Mouse (Mus musculus) granulocyte monocyte progenitor cell, adult 5-6 weeks (primary cell): ENCODE data around the gene Naa35. TPM values are rescaled to one million over a fixed set of nuclear protein-coding genes. Genes with fewer than 3 reads are reported as not detected.

ENCODE experiments used
- ATAC-seq: replicated peaks from 2 replicates; pipeline ENCODE4 v1.8.0; 2016; ENCODE audit warnings: mild to moderate bottlenecking, moderate TSS enrichment, inconsistent platforms; ENCODE audit not compliant: poor library complexity, severe bottlenecking
- total RNA-seq, 2 experiments: library from RNA; stranded (forward) in 1 of 2; stranded (reverse) in 1 of 2; fragments of 200-712, 200-1000 nt in 1 of 2; fragments of >200 nt in 1 of 2; fragmentation: Nextera tagmentation in 1 of 2; gene quantifications; 2 replicates each; pipeline ENCODE4 v1.2.3; 2014 to 2017

Gene Naa35
- total RNA-seq (2014; fragmentation: Nextera tagmentation) (76.3 and 98.6 TPM in 2 replicates), total RNA-seq (2017) (29.1 and 53.0 TPM in 2 replicates)

GRCm38 (mm10) chr13:59584947-59585647 is at the start of gene Naa35, which contains the start of gene Agtpbp1:
Naa35 (plus strand) TSS chr13:59585259.
Agtpbp1 (minus strand) TSS chr13:59585227.
- peak; percentile 97 for ATAC-seq

DNA sequence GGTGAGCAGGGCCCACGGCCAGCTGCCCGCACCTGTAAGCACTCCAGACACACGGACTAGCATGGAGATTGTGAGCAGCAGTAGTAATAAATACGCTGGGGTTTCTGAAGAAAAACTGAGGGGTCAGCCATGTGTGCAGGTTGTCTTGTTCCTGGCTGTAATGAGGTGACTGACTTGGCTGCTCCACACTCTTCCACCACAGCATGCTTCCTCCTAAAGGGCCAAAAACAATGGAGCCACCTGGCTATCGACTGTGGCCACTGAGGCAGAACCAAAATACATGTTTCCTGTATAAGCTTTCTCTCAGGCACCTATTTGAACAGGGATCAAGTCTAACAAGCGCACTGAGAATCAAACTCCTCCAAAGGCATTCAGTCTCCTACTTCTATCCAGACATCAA is 49.3 kb upstream of the Naa35 start:
- no peak for ATAC-seq

DNA sequence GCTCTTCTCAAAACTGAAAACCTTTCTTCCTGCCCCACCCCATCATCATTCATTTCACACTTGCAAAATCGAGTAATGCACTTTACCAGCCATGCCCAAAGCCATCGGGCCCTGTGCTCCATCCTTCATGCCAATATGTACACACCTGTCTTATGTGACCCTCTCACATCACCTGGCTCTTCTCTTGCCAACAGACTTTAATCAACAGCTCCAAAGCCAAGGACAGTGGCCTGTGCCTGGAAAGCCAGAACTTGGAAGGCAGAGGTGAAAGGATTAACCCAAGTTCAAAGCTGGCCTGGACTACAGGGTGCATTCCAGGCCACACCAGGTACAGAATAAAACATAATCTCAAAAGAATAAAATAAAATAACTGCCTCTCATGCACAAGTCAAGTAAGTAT is 48.4 kb upstream of the Naa35 start:
- ATAC-seq: no peak

- ATAC-seq: no peak
These were observed 46.4 kb upstream of the Naa35 start for GRCm38 (mm10) chr13:59538661-59539060.

- no peak for ATAC-seq
These were observed 45.0 kb upstream of the Naa35 start for GRCm38 (mm10) chr13:59540030-59540429.

DNA sequence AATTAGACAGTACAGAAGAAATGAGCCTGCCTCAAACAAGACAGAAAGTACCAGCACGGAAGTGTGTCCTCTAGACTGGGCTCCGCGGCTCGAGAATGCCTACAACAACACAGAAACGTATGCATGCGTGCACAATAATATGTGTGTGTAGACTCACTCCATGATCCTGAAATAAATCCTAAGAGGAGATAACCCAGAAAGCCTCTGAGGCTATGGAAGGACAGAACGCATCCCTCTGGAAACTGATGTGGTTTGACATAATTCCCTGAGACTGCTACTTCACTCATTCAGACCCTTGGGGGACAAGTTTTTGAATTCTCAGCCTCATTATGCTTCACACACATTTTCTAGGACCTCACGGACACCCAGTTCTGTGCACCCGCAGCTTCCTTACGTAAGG is 42.6 kb upstream of the Naa35 start:
- ATAC-seq: no peak

GRCm38 (mm10) chr13:59547091-59547490 is 38.0 kb upstream of the Naa35 start:
- ATAC-seq: no peak

- ATAC-seq: no peak
These were observed 37.3 kb upstream of the Naa35 start for GRCm38 (mm10) chr13:59547716-59548115.

- no peak for ATAC-seq
These were observed 35.7 kb upstream of the Naa35 start for GRCm38 (mm10) chr13:59549318-59549798.

DNA sequence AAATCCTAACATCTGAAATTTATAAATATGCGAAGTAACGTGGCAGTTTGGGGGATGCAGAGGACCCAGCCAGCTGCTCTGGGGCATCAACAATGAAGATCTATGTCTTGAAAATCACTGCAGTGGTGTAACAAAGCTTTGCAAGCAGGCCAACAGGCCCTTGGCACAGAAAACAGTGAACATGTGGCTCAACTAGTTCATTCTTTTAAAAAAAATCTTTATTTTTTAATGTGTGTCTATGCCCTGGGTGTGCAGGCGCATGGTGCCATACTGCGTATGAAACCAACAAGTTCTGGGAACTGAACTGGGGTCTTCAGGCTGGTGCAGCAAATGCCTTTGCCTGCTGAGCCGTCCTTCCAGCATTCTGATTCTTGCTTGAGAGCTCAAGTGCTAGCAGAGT is 32.8 kb upstream of the Naa35 start:
- no peak for ATAC-seq

- ATAC-seq: no peak
These were observed 32.3 kb upstream of the Naa35 start for GRCm38 (mm10) chr13:59552751-59553150.

DNA sequence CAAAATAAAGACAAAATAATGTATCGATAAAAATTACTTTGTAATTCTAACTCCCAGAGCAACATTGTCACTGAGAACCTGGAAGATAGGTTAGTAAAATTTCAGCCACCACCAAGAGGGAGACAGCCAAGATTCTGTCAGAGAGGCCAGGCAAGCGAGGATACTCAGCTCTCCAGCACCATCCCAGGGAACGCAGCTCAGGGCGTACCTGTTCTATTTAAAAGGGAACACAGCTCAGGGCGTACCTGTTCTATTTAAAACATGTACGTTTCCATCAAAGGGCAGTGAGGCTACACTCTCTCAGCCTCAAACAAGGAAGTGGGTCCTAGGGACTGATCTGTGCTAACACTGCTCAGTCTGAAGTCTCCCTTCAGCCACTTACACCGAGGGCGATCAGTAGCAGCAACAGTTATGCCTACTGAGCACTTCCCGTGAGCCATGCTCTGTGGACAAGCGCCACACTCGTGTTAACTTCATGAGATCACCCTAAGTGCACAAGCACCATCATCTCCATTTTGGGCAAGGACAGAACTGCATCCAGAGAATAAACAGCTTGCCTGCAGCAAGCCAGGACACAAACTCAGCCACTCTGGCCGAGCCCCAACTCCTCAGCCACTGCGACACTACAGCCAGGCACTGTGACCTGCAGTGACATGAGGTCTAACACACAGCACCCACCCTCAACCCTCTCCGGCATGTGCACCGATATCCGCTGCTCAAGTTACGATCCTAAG is 30.1 kb upstream of the Naa35 start:
- 0 out of 2 replicates have a peak, but pooled peaks have one; percentile 21 for ATAC-seq

GRCm38 (mm10) chr13:59555613-59556192 is 29.4 kb upstream of the Naa35 start:
- ATAC-seq: no peak

- ATAC-seq: peak; percentile 64
These were observed 28.4 kb upstream of the Naa35 start for GRCm38 (mm10) chr13:59556670-59557069.

- peak; percentile 62 for ATAC-seq
These were observed 27.7 kb upstream of the Naa35 start for GRCm38 (mm10) chr13:59557185-59557985.

- ATAC-seq: peak; percentile 61
These were observed 26.3 kb upstream of the Naa35 start for GRCm38 (mm10) chr13:59558776-59559175.

GRCm38 (mm10) chr13:59562471-59562870 is 22.6 kb upstream of the Naa35 start:
- peak; percentile 72 for ATAC-seq

- no peak for ATAC-seq
These were observed 20.6 kb upstream of the Naa35 start for GRCm38 (mm10) chr13:59564505-59564904.

GRCm38 (mm10) chr13:59564923-59565322 is 20.1 kb upstream of the Naa35 start:
- ATAC-seq: no peak

DNA sequence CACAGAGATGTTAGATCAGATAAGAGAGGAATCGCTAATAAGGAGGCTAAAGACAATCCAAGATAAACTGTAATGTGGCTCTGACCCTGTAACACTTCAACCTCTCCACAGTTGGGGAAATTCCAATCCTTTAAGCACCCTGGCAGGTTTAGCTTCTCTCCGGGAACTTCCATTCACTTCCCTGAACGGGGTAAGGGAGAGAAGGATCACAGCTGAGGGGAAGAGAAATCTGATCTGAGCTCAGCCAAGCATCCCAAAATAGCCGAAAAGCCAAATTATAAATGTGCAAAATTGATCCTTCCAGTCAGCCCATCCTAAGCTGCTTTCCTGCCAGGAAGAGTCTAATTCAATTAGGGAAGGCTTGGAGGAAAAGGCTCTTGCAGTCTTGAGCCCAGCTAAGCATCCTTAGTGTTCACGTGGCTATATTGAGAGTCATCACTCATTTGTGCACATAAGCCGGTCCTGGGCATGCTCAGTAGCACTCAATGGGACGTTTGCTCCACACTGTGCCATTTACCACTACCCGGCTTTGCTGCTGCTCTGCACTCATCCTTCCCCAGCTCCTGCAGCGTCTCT is 19.0 kb upstream of the Naa35 start:
- ATAC-seq: no peak
